Mouse (Mus musculus) layer of hippocampus, adult 8-10 months (tissue): Measurements from ENCODE around the gene Apol7e. TPM values are rescaled to one million over a fixed set of nuclear protein-coding genes. Genes with fewer than 3 reads are reported as not detected.
"Not testable (repeated sequence)": the region's sequence is repeated elsewhere in the genome, so short reads cannot be mapped to it uniquely, and the experiment has no call there.

Source experiments
- DNase-seq, 2 experiments: peaks; one replicate each; pipeline ENCODE4 v3.0.0; 2022; ENCODE audit warnings: low spot score in 2 of 2
- total RNA-seq, 4 experiments: library from RNA; stranded (reverse); gene quantifications; 2 replicates each; pipeline ENCODE4 v1.2.4; 2022

Gene Apol7e
- total RNA-seq, 4 experiments from 2014 or later = not detected

- no peak for DNase-seq
These were observed 42.0 kb downstream of the Apol7e start for GRCm38 (mm10) chr15:77740511-77741297.

- not testable (repeated sequence) for DNase-seq
These were observed 42.9 kb downstream of the Apol7e start for GRCm38 (mm10) chr15:77741556-77741955.

DNA sequence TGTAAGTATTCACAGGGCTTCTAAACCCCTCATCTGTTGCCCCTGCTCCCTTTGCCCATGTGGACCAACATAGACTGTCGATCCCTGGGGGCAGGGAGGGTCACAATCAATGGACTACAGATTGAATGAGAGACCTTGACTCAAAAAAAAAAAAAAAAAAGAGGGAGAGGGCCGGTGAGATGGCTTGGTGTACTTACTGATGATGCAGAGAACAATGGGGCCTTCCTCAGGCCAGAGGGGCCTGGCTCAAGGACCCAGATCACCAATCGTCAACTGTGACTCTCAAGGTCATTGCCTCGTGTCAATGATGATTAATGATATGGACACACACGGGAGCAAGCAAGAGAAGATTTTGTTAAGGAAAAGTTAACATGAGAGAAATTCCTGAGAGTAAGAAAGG is 46.0 kb downstream of the Apol7e start:
- DNase-seq = no peak

DNA sequence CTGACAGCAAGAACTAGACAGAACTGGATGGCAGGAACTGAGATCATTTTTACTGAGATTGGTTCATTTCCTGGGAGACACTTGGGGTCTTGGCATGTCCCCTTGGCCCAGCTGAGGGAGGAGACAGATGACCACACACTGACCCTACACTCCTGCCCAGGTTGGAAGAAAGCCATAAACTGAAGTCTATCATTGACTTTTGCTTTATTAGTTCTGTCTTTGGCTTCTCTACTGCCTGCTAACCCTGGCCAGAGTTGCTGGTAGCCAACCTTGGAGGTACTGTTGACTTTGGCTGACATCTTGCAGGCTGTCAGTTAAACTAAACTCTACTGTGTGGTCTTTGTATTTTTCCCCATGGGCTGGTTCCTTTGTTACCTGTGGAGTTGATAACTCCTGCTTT is 46.4 kb downstream of the Apol7e start:
- DNase-seq = no peak

DNA sequence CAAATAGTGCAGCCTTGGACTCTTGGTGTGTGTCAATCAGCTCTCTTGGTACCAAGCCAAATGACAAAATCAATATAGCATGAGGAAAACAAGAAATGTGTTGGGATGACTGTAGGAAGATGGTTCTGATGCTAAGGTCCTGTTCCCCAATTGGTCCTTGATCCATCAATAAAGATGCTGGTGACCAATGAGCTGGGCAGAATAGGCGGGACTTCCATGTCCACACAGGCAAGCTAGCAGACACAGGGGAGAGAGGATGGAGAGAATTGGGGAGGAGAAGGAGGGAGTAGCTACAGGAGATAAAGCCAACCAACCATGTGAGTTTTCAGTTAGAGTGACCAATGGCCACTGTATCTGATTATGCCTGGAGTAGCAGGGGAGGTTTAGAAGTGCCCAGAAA is 47.7 kb downstream of the Apol7e start:
- no peak for DNase-seq

- DNase-seq = no peak
These were observed 49.8 kb downstream of the Apol7e start for GRCm38 (mm10) chr15:77748414-77748813.

DNA sequence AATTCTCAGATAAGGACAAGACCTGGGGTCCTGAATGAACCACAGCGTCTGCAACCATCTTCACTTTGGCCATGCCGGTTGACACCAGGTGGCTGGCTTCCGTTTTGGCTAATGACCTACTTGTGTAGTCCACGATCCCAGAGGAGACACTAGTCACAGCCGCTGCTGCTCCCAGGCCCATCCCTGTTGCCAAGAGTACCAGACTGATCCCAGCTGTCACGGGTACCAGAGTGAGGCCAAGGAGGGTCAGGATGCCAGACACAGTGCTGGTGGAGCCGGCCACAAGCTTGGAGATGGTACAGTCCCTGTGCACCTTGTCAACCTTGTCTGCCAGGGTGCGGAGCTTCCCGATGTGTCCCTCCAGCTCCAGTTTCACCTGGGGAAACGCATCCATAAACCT is 51.1 kb downstream of the Apol7e start:
- no peak for DNase-seq

GRCm38 (mm10) chr15:77750461-77750860 is 51.8 kb downstream of the Apol7e start:
- DNase-seq = no peak

DNA sequence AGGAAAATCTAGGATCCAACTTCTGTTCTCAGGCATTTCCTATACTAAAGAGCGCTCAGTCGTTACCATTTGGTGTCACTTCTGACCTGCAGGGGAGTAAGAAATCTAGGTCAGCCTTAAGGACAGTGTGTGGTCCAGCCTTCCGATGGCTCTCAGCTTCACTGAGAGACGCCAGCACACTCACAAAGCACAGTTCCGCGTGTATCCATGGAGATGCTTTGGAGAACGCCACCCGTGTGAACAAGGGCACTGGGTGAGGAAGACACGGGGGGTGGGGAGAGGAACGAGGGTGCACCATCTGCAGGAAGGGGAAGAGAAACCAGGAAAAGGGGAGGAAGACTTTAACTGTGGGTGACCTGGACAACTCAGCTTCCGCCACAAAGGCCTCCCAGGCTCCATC is 53.8 kb downstream of the Apol7e start:
- DNase-seq = no peak

DNA sequence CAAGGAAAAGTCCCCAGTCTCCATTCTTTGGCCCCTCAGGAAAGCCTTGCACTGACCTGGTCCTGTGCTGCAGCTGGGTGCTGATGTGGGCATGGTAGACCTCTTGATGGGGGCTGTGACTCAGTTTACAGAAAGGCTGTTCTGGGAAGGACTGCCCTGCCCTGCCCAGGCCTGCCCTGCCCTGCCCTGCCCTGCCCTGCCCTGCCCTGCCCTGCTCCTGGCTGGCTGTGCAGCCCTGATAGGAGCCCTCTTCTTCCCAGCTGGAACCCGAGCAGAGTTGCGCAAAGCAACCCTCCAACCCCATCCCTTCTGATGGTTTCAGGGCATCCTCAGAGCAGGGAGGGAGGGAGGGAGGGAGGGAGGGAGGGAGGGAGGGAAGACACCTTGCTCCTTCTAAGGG is 56.5 kb downstream of the Apol7e start:
- no peak for DNase-seq

GRCm38 (mm10) chr15:77756081-77756480 is 57.4 kb downstream of the Apol7e start:
- DNase-seq = no peak

- peak; percentile 57 to 70 for DNase-seq
These were observed 58.2 kb downstream of the Apol7e start, which contains the start of gene Apol8 for GRCm38 (mm10) chr15:77756848-77757247. TSS of gene Apol8 (minus strand) at chr15:77757003.

- DNase-seq = no peak
These were observed 59.0 kb downstream of the Apol7e start for GRCm38 (mm10) chr15:77757586-77758226.

DNA sequence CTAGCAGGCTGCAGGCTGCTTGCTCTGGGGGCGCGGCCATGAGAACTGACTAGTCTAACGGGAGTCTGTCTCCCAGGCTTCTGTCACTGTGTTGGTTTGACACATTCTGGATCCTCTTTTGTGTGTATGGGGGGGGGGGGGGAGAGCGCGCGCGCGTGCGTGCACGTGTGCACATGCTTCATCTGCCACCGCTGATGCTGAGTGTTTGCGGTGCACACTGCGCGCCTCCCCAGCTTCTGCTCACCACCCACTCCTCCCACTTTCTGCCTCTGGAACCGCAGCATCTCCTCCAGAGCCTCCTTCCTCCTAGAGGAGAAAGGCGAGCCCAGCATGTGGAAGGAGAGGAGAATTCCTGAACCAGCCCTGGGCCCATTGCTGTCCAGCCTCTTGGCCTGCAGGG is 61.4 kb downstream of the Apol7e start:
- DNase-seq = no peak

DNA sequence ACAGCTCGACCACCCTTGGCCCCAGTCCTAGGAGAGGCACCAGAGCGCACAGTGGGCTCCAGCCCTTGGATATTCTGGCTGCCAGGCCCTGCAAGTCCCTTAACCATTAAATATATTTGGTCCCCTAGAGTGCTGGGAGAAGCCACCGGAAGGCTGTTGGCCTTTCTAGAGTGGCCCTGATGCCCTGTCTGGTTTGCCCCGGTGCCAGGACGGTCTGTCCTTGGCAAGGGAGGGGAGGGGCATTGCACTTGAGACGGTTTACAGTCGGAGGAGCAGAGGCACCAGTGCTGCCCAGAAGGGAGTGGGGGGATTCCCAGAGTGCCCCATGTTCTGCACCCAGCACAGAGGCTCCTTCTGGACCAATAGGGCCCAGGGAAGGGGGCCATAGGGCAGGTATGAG is 62.4 kb downstream of the Apol7e start:
- peak in 1 of 2 experiments; percentile 7 for DNase-seq

DNA sequence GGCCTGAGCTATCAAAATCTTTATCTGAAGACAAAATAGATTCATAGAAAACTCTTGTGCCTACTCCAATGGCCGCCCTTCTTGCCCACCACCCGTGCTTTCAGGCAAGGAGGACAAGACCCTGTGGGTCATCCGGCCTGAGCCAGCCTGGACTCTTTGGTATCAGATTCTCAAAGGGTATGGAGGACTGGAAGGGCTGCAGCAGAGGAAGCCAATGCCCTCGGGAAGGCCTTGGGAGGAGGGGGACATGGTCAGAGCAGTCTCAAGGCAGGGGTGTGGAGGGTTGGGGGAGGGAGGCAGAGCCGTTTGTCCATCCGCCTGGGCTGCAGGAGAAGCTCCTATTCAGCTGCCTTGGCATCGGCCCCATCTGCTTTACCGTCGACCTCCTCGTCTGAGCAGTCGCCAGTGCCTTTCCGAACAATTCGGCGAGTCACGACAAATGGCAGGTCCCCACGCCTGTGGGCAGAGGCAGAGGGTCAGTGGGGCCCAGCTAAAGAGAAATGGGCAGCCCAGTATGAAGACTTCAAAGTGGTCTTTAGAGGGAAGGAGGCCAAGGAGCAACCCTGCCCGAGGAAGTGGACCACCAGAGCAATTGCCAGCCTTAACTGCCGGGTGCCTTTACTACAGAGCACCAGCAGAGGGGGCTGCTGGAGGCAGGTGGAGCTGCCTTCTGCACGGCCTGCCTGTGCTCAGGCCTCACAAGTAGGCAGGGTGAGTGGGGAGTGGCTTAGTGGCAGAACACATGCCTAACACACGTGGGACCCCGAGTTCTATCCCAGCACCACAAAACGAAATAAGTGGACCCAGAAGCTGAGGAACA is 63.1 kb downstream of the Apol7e start:
- peak; percentile 48 to 50 for DNase-seq

GRCm38 (mm10) chr15:77763050-77763449 is 64.4 kb downstream of the Apol7e start:
- DNase-seq = no peak

- no peak for DNase-seq
These were observed 65.0 kb downstream of the Apol7e start for GRCm38 (mm10) chr15:77763702-77764101.

DNA sequence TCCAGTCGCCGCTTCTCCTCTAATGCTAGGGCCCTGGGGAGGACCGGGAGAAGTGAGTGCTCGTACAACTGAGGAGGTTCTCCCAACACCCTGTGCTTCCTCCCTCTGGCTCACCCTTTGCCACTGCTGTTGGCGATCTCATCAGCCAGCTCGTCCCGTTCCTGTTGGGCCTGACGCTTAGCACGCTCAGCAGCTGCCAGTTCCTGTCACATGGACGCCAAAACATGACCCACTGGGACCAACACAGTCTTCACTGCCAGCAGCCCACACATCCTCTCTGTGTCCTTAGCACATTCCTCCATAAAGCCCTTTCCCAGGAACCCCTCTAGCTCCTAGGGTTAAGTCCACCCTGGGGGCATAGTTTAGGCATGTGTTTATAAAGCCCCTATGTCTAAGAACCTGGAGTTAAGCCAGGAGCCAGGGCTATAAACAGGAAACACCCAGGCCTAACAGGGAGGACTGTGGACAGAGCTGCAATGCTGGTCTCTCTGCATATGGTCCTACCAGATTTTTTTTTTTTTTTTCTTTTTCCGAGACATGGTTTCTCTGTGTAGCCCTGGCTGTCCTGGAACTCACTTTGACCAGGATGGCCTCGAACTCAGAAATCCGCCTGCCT is 65.8 kb downstream of the Apol7e start:
- peak in 1 of 2 experiments; percentile 9 for DNase-seq

DNA sequence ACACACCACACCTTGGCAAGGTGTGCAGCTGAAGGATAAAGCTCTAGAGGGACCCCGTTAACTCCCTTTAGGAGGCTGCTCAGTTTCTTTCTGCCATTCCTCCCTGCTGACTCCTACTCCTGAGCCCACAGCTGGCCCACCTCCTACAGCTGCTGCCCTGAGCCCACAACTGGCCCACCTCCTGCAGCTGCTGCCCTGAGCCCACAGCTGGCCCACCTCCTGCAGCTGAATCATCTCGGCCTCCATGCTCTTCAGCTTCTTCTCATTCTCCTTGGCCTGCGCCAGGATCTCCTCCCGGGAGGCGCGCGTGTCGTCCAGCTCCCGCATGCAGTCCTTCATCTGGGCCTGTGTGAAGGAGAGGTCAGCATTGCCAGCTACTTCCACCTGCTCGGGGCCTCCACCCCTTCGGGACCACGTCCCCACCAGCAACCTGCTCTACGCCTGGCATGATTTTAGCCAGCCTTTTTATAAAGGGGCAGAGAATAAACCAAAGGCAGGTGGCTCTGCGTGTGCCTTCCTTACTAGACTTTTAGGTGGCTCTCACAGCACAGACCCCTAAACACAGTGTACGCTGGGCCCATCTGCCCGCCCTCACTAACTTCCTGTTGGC is 66.9 kb downstream of the Apol7e start:
- DNase-seq = no peak

GRCm38 (mm10) chr15:77766981-77767380 is 68.3 kb downstream of the Apol7e start:
- no peak for DNase-seq
